Mouse (Mus musculus) intestine, embryonic 16.5 days (tissue): Measurements from ENCODE around the gene Gimap8. TPM values are rescaled to one million over a fixed set of nuclear protein-coding genes. Genes with fewer than 3 reads are reported as not detected.
A peak's percentile ranks its signal among the peaks of the same experiment; 100 is the strongest.

ENCODE experiments used
- ATAC-seq: fragments of 200-750 bp; cut with Nextera tagmentation; 2 replicates; pipeline ENCODE4 v1.8.0; 2017; ENCODE audit warnings: moderate TSS enrichment, moderate library complexity
- H3K27ac ChIP-seq: fragments of 300-500 bp; sonication (generic); 2 replicates; pipeline ENCODE4 v1.5.1; 2014; ENCODE audit warnings: mild to moderate bottlenecking, low read length
- H3K27me3 ChIP-seq: fragments of 300-500 bp; sonication (generic); replicated peaks from 2 replicates; pipeline ENCODE4 v1.6.1; 2014; ENCODE audit warnings: low read length, control low read depth, mixed read lengths; ENCODE audit not compliant: control insufficient read depth, insufficient read depth
- H3K36me3 ChIP-seq: fragments of 300-500 bp; sonication (generic); 2 replicates; pipeline ENCODE4 v1.6.1; 2014; ENCODE audit warnings: low read length, control low read depth; ENCODE audit not compliant: control insufficient read depth, insufficient read depth
- H3K4me1 ChIP-seq: fragments of 300-500 bp; sonication (generic); 2 replicates; pipeline ENCODE4 v1.6.1; 2014; ENCODE audit warnings: low read length, control low read depth, mixed read lengths; ENCODE audit not compliant: control insufficient read depth, insufficient read depth
- H3K4me2 ChIP-seq: fragments of 300-500 bp; sonication (generic); 2 replicates; pipeline ENCODE4 v1.6.1; 2014; ENCODE audit warnings: low read depth, low read length, control low read depth
- H3K4me3 ChIP-seq: fragments of 300-500 bp; sonication (generic); 2 replicates; pipeline ENCODE4 v1.5.1; 2014; ENCODE audit warnings: mild to moderate bottlenecking, low read length
- H3K9ac ChIP-seq: fragments of 300-500 bp; sonication (generic); 2 replicates; pipeline ENCODE4 v1.6.1; 2014; ENCODE audit warnings: low read depth, low read length
- H3K9me3 ChIP-seq: fragments of 300-500 bp; sonication (generic); 2 replicates; pipeline ENCODE4 v1.6.1; 2016; ENCODE audit warnings: low read length, control low read depth; ENCODE audit not compliant: control insufficient read depth
- WGBS: fragments of 180-500 bp; shearing (Covaris S2); extraction: QIAGEN DNeasy Blood & Tissue Kit; methylation state at CpG from one replicate; pipeline ENCODE4 v1.1.7; 2014; 5-methylcytosine and 5-hydroxymethylcytosine counted together
- polyA plus RNA-seq: library from polyadenylated mRNA; unstranded; fragments of >200 nt; fragmentation: Nextera tagmentation; extraction: Ambion mirVana; gene quantifications from 2 replicates; pipeline ENCODE4 v1.2.1, GENCODE M21; 2015

The Gimap8 gene
- polyA plus RNA-seq, 1 experiment from 2014 or later, result 1.7 TPM

DNA sequence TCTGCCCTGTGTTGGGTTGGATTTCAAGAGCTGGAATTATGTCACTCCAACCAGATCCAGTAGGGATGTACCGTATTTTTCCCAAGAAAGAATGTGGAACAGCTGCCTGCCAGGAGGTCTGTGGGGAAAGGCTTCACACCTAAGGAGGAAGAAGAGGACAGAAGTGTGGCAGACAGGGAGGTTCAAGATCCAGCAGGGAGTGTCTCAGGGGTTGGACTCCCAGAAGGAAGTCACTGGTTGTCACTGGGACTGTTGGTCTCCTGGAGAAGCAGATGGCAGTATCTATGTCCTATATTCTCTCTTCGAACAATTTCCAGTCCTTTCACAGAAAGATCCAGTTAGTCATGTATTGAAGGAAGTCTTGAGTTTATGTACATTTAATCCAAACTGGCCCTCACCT is 577 bp downstream of the Gimap8 start:
- no peaks in the 10 kb centered on the region for H3K36me3 ChIP-seq
- H3K9ac ChIP-seq, result no peak overlapping the region
- ATAC-seq, result peak; percentile 35; the same call in 1 of the 2 replicates
- H3K4me1 ChIP-seq, result no peaks in the 10 kb centered on the region
- no peaks in the 10 kb centered on the region for H3K9me3 ChIP-seq
- no peak overlapping the region for H3K27ac ChIP-seq
- H3K27me3 ChIP-seq, result no peaks in the 10 kb centered on the region
- H3K4me2 ChIP-seq, result no peak overlapping the region
- WGBS, result 76% methylated on average over 2 of the region's 2 CpGs
- H3K4me3 ChIP-seq, result no peak overlapping the region

- H3K4me2 ChIP-seq, result no peak overlapping the region
- no peaks in the 10 kb centered on the region for H3K27me3 ChIP-seq
- H3K36me3 ChIP-seq, result no peaks in the 10 kb centered on the region
- ATAC-seq, result no peak
- H3K4me3 ChIP-seq, result no peak overlapping the region
- H3K9ac ChIP-seq, result no peak overlapping the region
- H3K9me3 ChIP-seq, result no peaks in the 10 kb centered on the region
- no peak overlapping the region for H3K27ac ChIP-seq
- H3K4me1 ChIP-seq, result no peaks in the 10 kb centered on the region
- WGBS, result 86% methylated on average over 4 of the region's 4 CpGs
Measured at GRCm38 (mm10) chr6:48648779-48649178, 1.7 kb downstream of the Gimap8 start.

GRCm38 (mm10) chr6:48650041-48650440 is 3.0 kb downstream of the Gimap8 start:
- Histone ChIP-seq H3K27ac (no peak overlapping the region), H3K36me3 (no peaks in the 10 kb centered on the region), H3K9ac (no peak overlapping the region), H3K9me3 (no peaks in the 10 kb centered on the region), H3K4me2 (no peak overlapping the region), H3K4me3 (no peak overlapping the region), H3K27me3 (no peaks in the 10 kb centered on the region), H3K4me1 (no peaks in the 10 kb centered on the region)
- no peak for ATAC-seq
- 87% methylated on average over 9 of the region's 9 CpGs for WGBS

DNA sequence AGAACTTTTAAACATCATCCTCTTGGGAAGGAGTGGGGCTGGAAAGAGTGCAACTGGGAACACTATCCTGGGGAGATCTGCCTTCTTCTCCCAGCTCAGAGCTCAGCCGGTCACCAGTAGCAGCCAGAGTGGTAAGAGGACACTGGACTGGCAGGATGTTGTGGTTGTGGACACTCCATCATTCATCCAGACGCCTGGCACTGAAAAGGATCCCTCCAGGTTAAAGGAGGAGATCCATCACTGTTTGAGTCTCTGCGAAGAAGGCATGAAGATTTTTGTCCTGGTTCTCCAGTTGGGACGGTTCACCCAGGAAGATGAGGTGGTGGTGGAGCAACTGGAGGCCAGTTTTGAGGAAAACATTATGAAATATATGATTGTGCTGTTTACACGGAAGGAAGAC is 11.7 kb downstream of the Gimap8 start:
- Histone ChIP-seq H3K9ac (no peak overlapping the region), H3K4me1 (no peaks in the 10 kb centered on the region), H3K9me3 (no peaks in the 10 kb centered on the region), H3K27ac (no peak overlapping the region), H3K36me3 (no peaks in the 10 kb centered on the region), H3K4me2 (no peak overlapping the region), H3K4me3 (no peak overlapping the region), H3K27me3 (no peaks in the 10 kb centered on the region)
- 70% methylated on average over 5 of the region's 5 CpGs for WGBS
- no peak for ATAC-seq

GRCm38 (mm10) chr6:48664750-48665149 is 17.7 kb downstream of the Gimap8 start:
- 86% methylated on average over 4 of the region's 4 CpGs for WGBS
- H3K4me2 ChIP-seq, result no peak overlapping the region
- H3K9ac ChIP-seq, result no peak overlapping the region
- no peaks in the 10 kb centered on the region for H3K27me3 ChIP-seq
- no peak for ATAC-seq
- no peaks in the 10 kb centered on the region for H3K9me3 ChIP-seq
- no peaks in the 10 kb centered on the region for H3K36me3 ChIP-seq
- no peak overlapping the region for H3K27ac ChIP-seq
- H3K4me1 ChIP-seq, result peaks cover 3% of the 10 kb centered on the region
- no peak overlapping the region for H3K4me3 ChIP-seq

GRCm38 (mm10) chr6:48665471-48665870 is 18.4 kb downstream of the Gimap8 start:
- ATAC-seq, result no peak
- Histone ChIP-seq H3K4me2 (no peak overlapping the region), H3K36me3 (no peaks in the 10 kb centered on the region), H3K4me3 (no peak overlapping the region), H3K9me3 (no peaks in the 10 kb centered on the region), H3K4me1 (peaks cover 3% of the 10 kb centered on the region), H3K27me3 (no peaks in the 10 kb centered on the region), H3K9ac (no peak overlapping the region), H3K27ac (no peak overlapping the region)
- 90% methylated on average over 9 of the region's 9 CpGs for WGBS

- 14% methylated on average over 7 of the region's 7 CpGs for WGBS
- Histone ChIP-seq H3K9ac (no peak overlapping the region), H3K36me3 (no peaks in the 10 kb centered on the region), H3K27ac (peak overlapping the region; percentile 41; the same call in 1 of the 2 replicates), H3K9me3 (no peaks in the 10 kb centered on the region), H3K4me1 (peaks cover 3% of the 10 kb centered on the region), H3K4me3 (no peak overlapping the region), H3K27me3 (no peaks in the 10 kb centered on the region), H3K4me2 (no peak overlapping the region)
- peak; percentile 91 for ATAC-seq
Measured at GRCm38 (mm10) chr6:48666159-48666586, 19.1 kb downstream of the Gimap8 start.

GRCm38 (mm10) chr6:48668022-48668421 is 21.0 kb downstream of the Gimap8 start:
- no peaks in the 10 kb centered on the region for H3K27me3 ChIP-seq
- no peak overlapping the region for H3K9ac ChIP-seq
- H3K4me1 ChIP-seq, result peaks cover 3% of the 10 kb centered on the region
- H3K27ac ChIP-seq, result no peak overlapping the region
- no peaks in the 10 kb centered on the region for H3K9me3 ChIP-seq
- no peaks in the 10 kb centered on the region for H3K36me3 ChIP-seq
- no peak overlapping the region for H3K4me2 ChIP-seq
- no peak overlapping the region for H3K4me3 ChIP-seq
- no peak for ATAC-seq

GRCm38 (mm10) chr6:48669446-48669969 is 22.5 kb downstream of the Gimap8 start:
- ATAC-seq, result no peak
- Histone ChIP-seq H3K9ac (no peak overlapping the region), H3K4me1 (peaks cover 3% of the 10 kb centered on the region), H3K4me2 (no peak overlapping the region), H3K27ac (no peak overlapping the region), H3K36me3 (no peaks in the 10 kb centered on the region), H3K27me3 (no peaks in the 10 kb centered on the region), H3K9me3 (no peaks in the 10 kb centered on the region), H3K4me3 (no peak overlapping the region)
- WGBS, result 65% methylated on average over 2 of the region's 2 CpGs
